9 mouse cellular contexts compared by ENCODE assay signal in genomic region chr7:75371991-75372390, GRCm38 (mm10).
A peak's percentile ranks its signal among the peaks of the same experiment; 100 is the strongest.
DNase-seq lines count a peak whose midpoint lies in the region.
"Had no signal": no experiment of that assay in that cellular context is flagged by ENCODE, and none has a peak within 500 bp of the region (broad histone marks: within the 10 kb centered on the region; RNA-seq: fewer than 3 reads in every experiment).

No protein-coding gene starts in this region.

- WGBS in macrophage (ENCODE audit: missing documents), result 3% methylated on average over 6 of the region's 6 CpGs

- peak overlapping the region; percentile 36 for H3K27ac ChIP-seq in macrophage
- H3K27ac ChIP-seq: liver, embryonic 14.5 days had no signal

- no peak overlapping the region for H3K4me3 ChIP-seq in macrophage (ENCODE audit: inconsistent target)

- no peaks in the 10 kb centered on the region for H3K36me3 ChIP-seq in macrophage (ENCODE audit: inconsistent target)

- DNase-seq in adrenal gland, postnatal 14 days, result peak; percentile 12
- no peak for DNase-seq in adrenal gland, postnatal 4 days (ENCODE audit: low spot score in 2 of 2)
- peak; percentile 30 to 40 for DNase-seq in right cerebral cortex, postnatal 10 days (ENCODE audit: low spot score in 2 of 2)
- no peak for DNase-seq in right cerebral cortex, postnatal 4 days
- DNase-seq in thymus, postnatal 25 days, result peak; percentile 71
- no peak for DNase-seq in left cerebral cortex, adult 18-20 months (ENCODE audit: low spot score in 2 of 2)
- no peak for DNase-seq in gastrocnemius, postnatal 36 days

- H3K79me2 ChIP-seq in macrophage (ENCODE audit: inconsistent target), result no peaks in the 10 kb centered on the region

- intact Hi-C loops in gastrocnemius, postnatal 36 days (cut with DNase I), result loop anchor here (5.0 kb wide), 1 partner anchor 185 kb away; no protein-coding TSS in a partner anchor

Comparison
In these comparisons a context has a peak if more than half of its experiments do, and no peak if none do; other contexts are left out.
1. DNase-seq: peak in adrenal gland, postnatal 14 days (single experiment), right cerebral cortex, postnatal 10 days (2 of 2) and thymus, postnatal 25 days (single experiment); none in adrenal gland, postnatal 4 days (0 of 2), right cerebral cortex, postnatal 4 days (single experiment), left cerebral cortex, adult 18-20 months (0 of 2) and gastrocnemius, postnatal 36 days (0 of 2).